Mouse (Mus musculus): ENCODE results near the gene Akr1c19.
"Not testable (repeated sequence)": the region's sequence is repeated elsewhere in the genome, so short reads cannot be mapped to it uniquely, and the experiment has no call there.

DNA sequence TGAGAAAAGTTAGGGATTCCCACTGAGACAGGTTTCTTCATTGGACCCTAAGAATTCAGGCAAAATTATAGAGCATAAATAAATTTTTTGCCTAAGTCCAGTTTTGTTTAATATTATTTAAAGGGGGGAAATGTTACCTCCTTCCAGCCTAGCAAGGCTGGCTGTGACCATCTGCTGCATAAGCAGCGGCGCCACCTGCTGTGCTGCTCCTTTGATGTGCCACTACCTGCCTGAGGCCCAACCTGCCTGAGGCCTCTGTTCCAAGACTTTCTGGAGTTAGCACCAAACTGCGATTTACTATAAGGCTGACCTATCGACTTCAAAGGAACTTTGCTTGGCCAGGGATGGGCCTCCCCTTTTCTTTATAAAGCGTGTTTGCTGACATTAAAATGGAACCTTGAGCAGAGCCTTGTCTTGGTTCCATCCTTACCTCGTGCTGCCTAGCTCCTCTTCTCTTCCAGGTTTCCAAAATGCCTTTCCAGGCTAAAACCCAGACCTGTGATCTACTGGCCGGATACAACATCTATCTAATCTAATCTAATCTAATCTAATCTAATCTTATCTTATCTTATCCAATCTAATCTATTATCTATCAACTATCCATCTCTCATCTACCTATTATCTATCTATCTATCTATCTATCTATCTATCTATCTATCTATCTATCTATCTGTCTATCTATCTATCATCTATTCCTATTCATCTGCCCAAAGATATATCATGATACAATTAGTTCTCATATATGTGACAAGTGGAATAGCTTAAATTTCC, 41.7 kb upstream of the Akr1c19 start:
- TF ChIP-seq CTCF (IDR thresholded peaks at IDR 0.05; ENCODE audit: borderline replicate concordance, control insufficient read depth, extremely low read depth, insufficient read depth, low read length, poor library complexity); POLR2A (IDR thresholded peaks at IDR 0.05; ENCODE audit: control insufficient read depth, extremely low read depth, insufficient read depth, low read length, poor library complexity): not testable (repeated sequence)
